Mouse (Mus musculus) heart, adult 11 months (tissue): Measurements from ENCODE around the gene Wdr82.
A peak's percentile ranks its signal among the peaks of the same experiment; 100 is the strongest.

Experiments
- DNase-seq: peaks from one replicate; pipeline ENCODE4 v3.0.0; 2022

The Wdr82 gene

GRCm38 (mm10) chr9:106170556-106171345 lies at the start of gene Wdr82:
Gene Wdr82 (plus strand): TSS chr9:106170928.
- DNase-seq, result peak; percentile 99

- no peak for DNase-seq
Observed at GRCm38 (mm10) chr9:106123599-106123998, 47.1 kb upstream of the Wdr82 start.

GRCm38 (mm10) chr9:106126786-106127251 lies 43.9 kb upstream of the Wdr82 start:
- no peak for DNase-seq

- no peak for DNase-seq
Observed at GRCm38 (mm10) chr9:106129072-106129471, 41.7 kb upstream of the Wdr82 start.

DNA sequence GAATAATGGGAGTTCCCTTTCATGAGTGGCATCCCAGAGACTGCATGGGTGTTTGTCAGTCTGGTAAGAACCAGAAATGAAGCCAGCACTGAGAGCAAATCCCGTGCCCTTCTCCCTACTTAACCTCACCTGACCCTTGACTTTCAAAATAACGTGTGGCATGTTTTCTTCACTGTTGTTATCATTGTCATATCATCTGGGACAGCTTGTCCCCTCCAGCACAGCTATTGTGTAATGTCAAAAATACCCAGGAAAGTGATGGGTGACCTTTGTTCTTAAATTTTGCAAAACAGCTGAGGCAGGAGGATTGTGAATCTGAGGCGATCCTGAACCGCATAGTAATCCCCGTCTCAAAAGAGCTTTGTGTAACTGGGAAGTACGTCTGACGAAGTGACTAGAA lies 40.5 kb upstream of the Wdr82 start:
- DNase-seq, result no peak

DNA sequence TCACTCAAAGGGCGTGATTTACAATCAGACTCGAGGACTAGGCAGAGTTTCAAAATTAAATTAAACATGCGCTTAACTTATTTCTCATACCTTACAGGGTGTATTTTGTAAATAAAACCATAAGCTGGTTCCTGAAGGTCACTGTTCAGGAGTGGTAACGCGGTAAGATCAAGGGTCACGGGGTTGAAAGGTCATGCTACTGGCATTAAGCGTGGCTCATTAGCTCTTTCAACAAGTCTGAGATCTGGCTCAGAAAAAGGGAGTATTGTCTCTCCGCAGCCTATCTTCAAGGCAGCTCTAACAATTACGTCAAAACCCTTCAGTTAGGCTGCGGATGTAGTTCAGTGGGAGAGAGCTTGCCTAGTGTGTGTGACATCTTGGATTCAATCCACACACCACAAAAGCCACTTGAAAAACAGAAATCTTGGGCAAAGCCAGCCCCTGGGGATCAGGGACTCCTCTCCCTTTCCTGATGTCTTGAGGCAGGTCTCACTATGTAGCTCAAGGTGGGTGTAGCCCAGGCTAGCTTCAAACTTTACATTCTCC lies 33.0 kb upstream of the Wdr82 start:
- no peak for DNase-seq

- no peak for DNase-seq
Observed at GRCm38 (mm10) chr9:106139763-106140162, 31.0 kb upstream of the Wdr82 start.

GRCm38 (mm10) chr9:106141955-106142354 lies 28.8 kb upstream of the Wdr82 start:
- no peak for DNase-seq

- DNase-seq, result no peak
Observed at GRCm38 (mm10) chr9:106144176-106144575, 26.6 kb upstream of the Wdr82 start.

DNA sequence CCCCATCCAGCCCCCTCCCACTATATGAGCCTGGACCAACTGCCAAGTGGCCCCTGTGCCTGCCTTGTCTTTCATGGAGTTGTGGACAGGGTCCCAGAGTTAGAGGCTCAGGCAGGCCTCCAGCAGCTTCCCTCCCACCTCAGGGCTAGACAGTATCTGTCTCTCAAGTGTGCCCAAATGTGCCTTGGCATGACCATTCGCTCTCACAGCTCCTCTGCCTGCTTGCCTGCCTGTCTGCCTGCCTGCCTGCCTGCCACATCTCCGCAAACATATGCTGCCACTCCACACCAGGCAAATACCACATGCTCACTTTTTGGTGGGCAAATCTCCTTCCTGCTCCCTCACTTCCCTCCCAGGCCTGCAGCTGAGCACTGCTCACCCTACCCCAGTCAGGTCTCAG lies 25.1 kb upstream of the Wdr82 start:
- no peak for DNase-seq

GRCm38 (mm10) chr9:106147281-106147680 lies 23.4 kb upstream of the Wdr82 start:
- no peak for DNase-seq

GRCm38 (mm10) chr9:106147851-106148431 lies 22.8 kb upstream of the Wdr82 start:
- no peak for DNase-seq

DNA sequence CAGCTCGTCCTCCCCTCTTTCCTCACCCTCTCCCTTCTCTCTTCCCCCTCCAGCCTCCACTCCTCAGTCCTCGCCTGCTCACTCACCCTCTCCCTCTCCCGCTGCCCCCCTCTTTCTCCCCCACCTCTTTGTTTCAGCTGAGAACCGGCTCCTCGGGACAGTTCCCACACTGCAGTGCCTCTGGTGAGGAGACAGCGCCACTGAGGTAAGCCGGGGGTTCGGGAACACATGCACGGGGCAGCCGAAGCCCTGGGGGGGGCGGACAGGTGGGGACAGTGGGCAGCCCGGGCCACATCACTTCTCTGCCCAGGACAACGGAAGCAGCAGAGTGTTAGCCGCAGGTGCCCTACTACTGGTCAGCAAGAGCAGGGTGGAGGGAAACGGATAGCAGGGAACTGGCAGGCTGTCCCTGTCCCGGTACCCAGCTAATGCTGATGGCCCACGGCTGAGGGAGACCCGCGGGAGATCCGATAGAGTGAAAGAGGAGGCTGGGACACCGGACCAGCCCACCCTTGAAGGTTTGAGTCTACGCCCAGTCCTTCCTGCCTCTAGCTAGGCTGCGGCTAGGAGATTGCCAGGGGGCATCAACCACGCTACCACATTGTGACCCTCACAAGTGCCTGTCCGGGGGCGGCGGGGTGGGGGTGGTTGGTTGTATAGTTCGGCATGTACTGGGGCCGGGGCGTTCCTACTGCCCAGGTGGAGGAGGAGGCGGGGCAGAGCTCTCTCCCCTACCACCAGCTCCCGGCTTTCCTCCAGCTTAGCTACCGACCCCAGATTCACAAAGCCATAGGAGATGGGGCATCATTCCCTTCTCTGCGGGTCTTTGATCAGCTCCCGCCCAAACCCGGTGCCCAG lies 22.0 kb upstream of the Wdr82 start:
- no peak for DNase-seq

- DNase-seq, result no peak
Observed at GRCm38 (mm10) chr9:106149399-106149754, 21.4 kb upstream of the Wdr82 start.

DNA sequence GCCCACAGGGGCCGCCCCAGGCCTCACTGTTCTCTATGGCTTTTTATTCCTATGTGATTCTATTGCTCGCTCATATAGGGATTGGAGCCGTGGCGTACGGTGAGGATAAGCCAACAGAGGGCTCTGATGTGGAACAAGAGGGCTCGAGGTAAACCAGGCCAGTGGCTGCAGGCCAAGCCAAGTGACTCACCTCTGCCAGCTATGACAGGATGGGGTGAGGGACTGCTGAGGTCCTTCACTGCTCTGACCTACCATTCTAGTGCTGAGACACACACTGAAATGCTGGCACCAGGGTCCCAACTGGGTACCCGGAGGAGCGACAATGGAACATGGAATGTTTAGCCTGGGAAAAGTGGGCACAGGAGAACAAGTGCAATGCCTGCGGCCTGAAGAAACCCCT lies 16.6 kb upstream of the Wdr82 start:
- peak; percentile 90 for DNase-seq

DNA sequence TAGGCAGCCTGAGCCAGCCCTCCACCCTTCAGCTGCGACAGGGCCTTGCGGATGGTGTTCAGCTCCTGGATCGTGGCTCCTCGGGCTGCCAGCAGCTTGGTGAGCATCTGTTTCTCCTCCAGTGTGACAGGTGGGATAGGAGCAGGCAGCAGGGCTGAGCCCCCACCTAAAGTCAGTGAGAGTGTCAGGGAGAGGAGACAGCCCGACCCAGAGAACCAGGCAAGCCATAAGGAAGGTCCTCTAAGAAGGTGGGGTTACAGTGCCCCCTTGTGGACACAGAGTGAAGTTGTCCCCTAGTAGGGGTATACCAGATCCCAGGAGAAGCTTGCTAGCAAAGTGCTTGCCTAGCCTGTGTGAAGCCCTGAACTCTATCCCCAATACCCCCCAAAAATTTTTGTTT lies 14.3 kb upstream of the Wdr82 start:
- DNase-seq, result peak; percentile 94

GRCm38 (mm10) chr9:106156921-106157622 lies 13.7 kb upstream of the Wdr82 start:
- peak; percentile 91 for DNase-seq

- peak; percentile 82 for DNase-seq
Observed at GRCm38 (mm10) chr9:106157623-106157925, 13.2 kb upstream of the Wdr82 start.

GRCm38 (mm10) chr9:106158037-106158491 lies 12.7 kb upstream of the Wdr82 start, which contains the start of gene Glyctk:
Gene Glyctk (minus strand): TSS chr9:106158138.
- DNase-seq, result peak; percentile 75

DNA sequence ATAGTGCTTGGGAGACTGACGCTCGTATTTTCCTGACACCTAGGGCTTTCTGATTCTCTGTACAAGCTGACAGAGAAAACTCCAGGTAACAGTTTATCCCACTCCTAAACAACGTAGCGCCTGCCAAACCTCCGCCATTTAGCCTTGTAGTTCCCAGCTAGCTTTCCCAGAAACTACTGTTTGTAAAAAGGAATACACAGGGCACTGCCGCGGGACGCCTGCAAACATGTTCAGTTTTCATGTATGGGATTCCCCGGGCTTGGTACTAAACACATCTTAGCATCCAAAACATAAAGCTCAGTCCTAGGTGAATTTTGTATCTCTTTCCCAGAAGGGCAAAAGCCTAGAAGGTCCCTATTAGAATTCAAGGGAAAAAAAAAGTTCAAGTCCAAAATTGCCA lies 11.5 kb upstream of the Wdr82 start:
- no peak for DNase-seq

- DNase-seq, result peak; percentile 99
Observed at GRCm38 (mm10) chr9:106159784-106160301, 10.9 kb upstream of the Wdr82 start.

GRCm38 (mm10) chr9:106160426-106160825 lies 10.3 kb upstream of the Wdr82 start:
- no peak for DNase-seq
